Mouse (Mus musculus) left cerebral cortex, adult 2 months (tissue): ENCODE data around the gene Fas. TPM values are rescaled to one million over a fixed set of nuclear protein-coding genes. Genes with fewer than 3 reads are reported as not detected.

Experiments used
- DNase-seq, 2 experiments: peaks; one replicate each; pipeline ENCODE4 v3.0.0; 2021 to 2022; ENCODE audit warnings: low spot score in 2 of 2, mixed read lengths in 1 of 2; ENCODE audit errors: extremely low spot score in 1 of 2
- H3K27ac ChIP-seq: fragments of 200-600 bp; 2 replicates; pipeline ENCODE4 v1.8.1; 2022
- H3K4me3 ChIP-seq: fragments of 200-600 bp; 2 replicates; pipeline ENCODE4 v1.8.1; 2022
- CTCF ChIP-seq: fragments of 200-600 bp; IDR thresholded peaks from 2 replicates; pipeline ENCODE4 v1.8.1; 2022; ENCODE audit warnings: antibody characterized with exemption, mild to moderate bottlenecking, moderate library complexity
- intact Hi-C: fragments of 180-260 bp; cut with DNase I; formaldehyde crosslinking; loops from one replicate; pipeline ENCODE4 v1.15.1; 2025
- total RNA-seq, 2 experiments: library from RNA; stranded (reverse); gene quantifications; 2 replicates each; pipeline ENCODE4 v1.2.3; 2021

The Fas gene
- total RNA-seq, 2 experiments from 2014 or later = 0.84 to 2.3 TPM

DNA sequence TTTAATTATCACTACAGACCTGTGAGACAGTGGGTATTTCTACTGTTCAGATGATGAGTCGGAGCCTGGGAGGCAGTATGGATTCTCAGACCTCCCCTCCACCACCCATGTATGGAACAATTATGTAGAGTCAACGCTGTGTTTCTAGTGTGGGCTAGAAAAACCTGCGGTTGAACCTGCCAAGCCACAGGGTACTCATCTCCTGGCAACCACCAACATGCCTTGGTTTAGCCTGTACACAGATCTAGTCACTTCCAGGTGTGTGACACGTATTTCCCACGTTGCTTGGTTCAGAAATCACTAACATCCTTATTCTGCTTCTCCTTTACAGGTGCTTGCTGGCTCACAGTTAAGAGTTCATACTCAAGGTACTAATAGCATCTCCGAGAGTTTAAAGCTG is 16.3 kb downstream of the Fas start:
- no peak for DNase-seq
- TF ChIP-seq CTCF = no peak
- intact Hi-C loops = no loop called here
- Histone ChIP-seq H3K4me3 (no peak overlapping the region), H3K27ac (no peak overlapping the region)

DNA sequence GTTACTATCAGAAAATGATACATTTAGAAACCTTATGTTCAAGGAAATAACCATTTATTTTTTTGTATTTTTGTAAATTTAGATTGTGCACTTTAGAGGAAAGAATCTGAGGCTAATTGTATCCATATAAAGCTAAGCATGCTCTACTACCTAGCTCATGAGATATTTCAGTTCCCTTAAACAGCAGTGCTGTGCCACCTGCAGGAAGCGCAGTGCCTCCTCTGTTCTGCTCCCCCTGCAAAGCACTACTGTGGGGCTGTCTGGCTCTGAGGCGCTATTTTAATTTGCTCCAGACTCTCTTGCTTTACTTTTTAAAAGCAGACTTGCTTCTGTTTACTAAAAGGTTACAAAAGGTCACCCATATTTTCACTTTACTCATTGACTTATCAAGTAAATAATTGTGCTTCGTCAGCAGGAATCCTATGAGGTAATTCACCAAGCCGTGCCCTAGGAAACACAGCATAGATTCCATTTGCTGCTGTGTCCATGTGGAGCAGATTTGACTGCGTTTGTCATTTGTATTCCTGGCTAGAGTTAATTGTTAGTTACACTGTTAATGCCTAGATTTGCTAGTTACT is 21.8 kb downstream of the Fas start:
- Histone ChIP-seq H3K27ac (no peak overlapping the region), H3K4me3 (no peak overlapping the region)
- intact Hi-C loops = no loop called here
- DNase-seq = no peak
- TF ChIP-seq CTCF = no peak; the same call in 1 of the 2 replicates

DNA sequence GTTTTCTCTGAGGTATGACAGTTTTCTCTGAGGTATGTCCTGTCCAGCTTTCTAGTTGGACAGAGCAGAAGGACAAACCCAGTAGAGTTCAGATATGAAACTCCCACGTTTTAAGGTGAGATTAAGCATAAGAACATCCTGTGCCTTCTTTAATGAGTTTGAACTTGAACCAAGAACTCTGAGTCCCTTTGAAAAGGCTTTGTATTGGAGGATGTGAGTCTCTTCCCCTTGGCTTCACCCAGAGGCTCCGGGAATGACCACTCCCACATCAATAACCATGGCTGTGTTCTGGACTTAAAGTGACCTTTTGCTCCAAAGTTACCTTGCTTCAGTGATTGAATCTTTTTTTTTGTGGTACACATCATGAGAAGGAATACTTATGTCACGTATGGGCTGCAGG is 37.6 kb downstream of the Fas start:
- no peak overlapping the region for H3K4me3 ChIP-seq
- DNase-seq = no peak
- intact Hi-C loops = no loop called here
- H3K27ac ChIP-seq = no peak overlapping the region
- TF ChIP-seq CTCF = no peak

DNA sequence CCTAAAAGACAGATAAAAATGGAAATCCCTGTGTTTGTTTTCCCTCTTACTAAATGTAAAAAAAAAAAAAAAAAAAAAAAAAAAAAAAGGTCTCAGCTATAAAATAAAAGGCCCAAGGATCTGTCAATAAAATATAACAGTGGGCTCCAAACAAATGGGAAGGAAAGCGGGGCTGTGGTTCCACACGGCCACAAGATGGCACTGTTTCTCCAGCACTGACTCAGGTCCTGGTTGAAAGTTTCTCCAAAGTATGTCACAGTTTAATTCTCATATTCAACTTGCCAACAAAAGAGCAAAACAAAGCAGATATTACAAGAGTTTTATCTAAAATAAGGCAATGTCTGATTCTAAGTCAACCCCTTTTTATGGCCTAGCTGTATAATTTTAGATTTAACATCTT is 43.8 kb downstream of the Fas start:
- Histone ChIP-seq H3K27ac (no peak overlapping the region), H3K4me3 (no peak overlapping the region)
- peak; percentile 91 for TF ChIP-seq CTCF
- intact Hi-C loops = loop anchor here (1.0 to 5.0 kb wide), 5 partner anchors 92 to 438 kb away; partner anchors contain the start of gene Ifit2
- peak; percentile 47 to 63 for DNase-seq

DNA sequence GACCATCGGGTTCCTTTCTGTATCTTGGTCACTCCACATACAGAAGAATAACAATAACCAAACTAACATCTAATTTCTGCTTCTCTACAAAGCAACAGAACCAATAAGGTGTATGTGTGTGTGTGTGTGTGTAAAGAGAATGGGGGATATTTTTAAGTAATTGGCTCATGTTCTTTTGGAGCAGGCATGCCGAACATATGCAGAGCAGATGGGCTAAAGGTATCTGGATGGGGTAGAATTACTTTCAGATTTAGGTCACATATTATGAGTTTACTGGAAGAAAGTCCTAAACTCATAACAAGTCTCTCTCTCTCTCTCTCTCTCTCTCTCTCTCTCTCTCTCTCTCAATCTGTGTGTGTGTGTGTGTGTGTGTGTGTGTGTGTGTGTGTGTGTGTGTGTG is 54.2 kb downstream of the Fas start:
- Histone ChIP-seq H3K27ac (no peak overlapping the region), H3K4me3 (no peak overlapping the region)
- DNase-seq = no peak
- no peak for TF ChIP-seq CTCF
- intact Hi-C loops = no loop called here

DNA sequence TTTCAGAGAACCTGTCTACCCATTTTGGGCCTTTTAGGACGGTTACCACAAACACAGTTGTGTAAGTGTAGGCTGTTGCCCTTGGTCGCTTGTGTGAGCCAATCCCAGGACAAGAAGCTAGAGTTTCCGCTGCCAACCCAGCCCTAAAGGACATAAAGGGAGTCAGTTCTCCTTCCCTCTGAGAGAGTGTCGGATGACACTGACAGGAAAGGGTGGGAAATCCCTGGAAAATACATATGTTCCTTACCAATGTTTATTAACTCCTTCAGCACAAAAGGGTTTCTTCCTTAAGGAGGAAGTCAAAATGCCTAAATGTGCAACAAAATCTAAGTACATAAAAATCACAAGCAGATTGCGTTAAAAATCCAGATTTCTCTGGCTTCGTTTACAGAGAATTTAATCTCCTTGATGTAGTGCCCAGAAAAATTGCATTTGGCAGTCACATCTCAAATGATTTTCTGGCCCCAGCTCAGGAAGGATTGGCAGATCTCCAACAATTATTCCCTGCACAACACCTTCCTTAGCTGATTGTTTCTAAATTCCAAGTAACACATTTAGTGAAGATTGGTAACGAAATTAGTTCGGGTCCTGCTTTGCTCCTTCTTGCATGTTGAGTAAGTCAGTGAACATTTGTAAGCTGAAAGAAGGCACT is 55.3 kb downstream of the Fas start:
- intact Hi-C loops = no loop called here
- Histone ChIP-seq H3K27ac (no peak overlapping the region), H3K4me3 (no peak overlapping the region)
- no peak for DNase-seq
- no peak for TF ChIP-seq CTCF

DNA sequence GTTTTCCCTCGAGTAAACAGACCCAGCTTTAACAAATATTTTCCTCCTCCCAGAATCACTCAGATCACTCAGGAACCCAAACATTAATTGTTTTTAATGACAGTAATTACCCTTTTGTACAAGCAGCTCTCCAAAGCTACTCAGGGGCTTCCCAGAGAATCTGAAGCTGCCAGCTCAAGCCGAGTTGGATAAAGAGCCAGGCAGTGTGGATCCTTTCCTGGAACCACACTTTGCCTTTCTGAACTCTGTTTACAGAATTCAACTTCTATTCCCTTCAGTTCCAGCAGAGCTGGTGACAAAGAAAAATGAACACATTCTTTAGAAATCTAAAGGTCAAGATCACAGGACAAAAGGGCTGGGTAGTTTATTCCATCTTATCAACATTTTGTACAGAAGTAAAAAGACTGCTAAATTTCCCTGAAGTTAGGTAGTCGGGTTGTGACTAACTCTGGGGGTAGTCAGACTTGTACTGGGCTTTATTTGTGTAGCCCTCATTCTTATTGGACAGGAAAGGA is 62.9 kb downstream of the Fas start:
- DNase-seq = no peak
- H3K4me3 ChIP-seq = no peak overlapping the region
- TF ChIP-seq CTCF = no peak
- intact Hi-C loops = loop anchor here (5.0 kb wide), 1 partner anchor 109 kb away; no protein-coding TSS in a partner anchor
- no peak overlapping the region for H3K27ac ChIP-seq

DNA sequence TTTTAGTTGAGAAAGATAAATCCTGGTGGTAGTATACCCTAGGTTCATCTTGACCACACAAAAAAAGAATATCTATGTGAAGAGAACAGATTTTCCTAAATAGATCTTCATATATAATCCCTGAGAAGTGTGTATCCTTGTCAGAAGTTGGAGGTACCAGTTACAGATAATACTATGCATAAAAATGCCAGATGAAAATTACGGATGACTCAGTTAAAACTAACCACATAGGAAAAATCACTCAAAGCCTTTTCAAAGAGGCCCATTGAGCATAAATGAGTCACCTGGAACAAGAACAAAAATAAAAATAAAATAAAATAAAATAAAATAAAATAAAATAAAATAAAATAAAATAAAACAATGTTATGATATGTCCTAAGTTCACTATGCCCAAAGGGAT is 72.2 kb downstream of the Fas start:
- intact Hi-C loops = no loop called here
- DNase-seq = no peak
- no peak for TF ChIP-seq CTCF
- H3K27ac ChIP-seq = no peak overlapping the region
- no peak overlapping the region for H3K4me3 ChIP-seq

DNA sequence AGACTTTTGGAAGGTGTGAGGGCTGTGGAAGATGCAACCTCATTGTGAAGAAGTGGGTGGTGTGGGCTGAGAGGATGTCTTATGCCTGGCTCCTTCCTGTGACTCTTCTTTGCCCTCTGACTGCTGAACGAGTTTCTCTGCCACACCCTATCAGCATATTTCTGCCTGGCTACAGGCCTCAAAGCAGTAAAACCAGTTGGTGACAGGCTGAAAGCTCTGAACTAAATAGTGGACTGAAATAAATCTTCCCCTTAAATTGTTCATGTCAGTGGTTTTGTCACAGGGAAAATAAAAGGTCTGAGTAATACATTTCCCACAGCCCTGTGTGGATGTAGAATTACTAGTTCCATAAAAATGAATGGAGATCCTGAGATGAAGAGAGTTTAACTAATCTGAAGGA is 79.1 kb downstream of the Fas start:
- no peak overlapping the region for H3K27ac ChIP-seq
- no peak for TF ChIP-seq CTCF
- intact Hi-C loops = no loop called here
- H3K4me3 ChIP-seq = no peak overlapping the region
- no peak for DNase-seq

DNA sequence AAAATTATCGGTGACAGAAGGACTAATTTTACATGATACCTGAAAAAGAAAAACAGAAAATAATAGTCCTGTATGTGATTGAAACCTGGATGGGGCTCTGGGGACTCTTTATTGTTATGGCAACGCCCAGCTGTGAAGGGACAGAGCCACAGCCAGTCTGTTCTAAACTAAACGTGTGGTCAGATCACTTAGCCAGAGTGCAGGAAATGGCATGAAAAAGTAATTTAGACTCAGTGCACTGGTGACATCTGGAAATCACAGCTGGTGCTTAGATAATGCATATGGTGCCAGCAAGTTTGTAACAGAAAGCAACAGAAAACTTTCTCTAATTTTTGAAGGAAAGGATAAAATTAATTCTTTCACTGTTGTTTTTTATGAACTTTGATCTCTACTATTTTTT is 79.9 kb downstream of the Fas start:
- intact Hi-C loops = no loop called here
- TF ChIP-seq CTCF = no peak
- Histone ChIP-seq H3K4me3 (no peak overlapping the region), H3K27ac (no peak overlapping the region)
- no peak for DNase-seq

Other genes starting within 250 kb of the Fas start
- not detected for gene Lipn, start 223.3 kb upstream of the Fas start, total RNA-seq
- under 1 TPM in 1 of 2 experiments, not detected in 1; 0.12 TPM for gene Lipm, start 189.7 kb upstream of the Fas start, total RNA-seq
- gene Ankrd22, start 124.6 kb upstream of the Fas start, total RNA-seq = not detected
- gene Stambpl1, start 98.4 kb upstream of the Fas start, total RNA-seq = 10 to 100 TPM; 18.5 to 21.6 TPM
- 10 to 100 TPM; 11.2 to 16.5 TPM for gene Acta2, start 35.1 kb upstream of the Fas start, total RNA-seq
- gene Ch25h, start 184.5 kb downstream of the Fas start, total RNA-seq = under 1 TPM; 0.58 to 0.75 TPM
- 10 to 100 TPM; 15.3 to 17.5 TPM for gene Lipa, start 236.8 kb downstream of the Fas start, total RNA-seq